In the genomic region with DNA sequence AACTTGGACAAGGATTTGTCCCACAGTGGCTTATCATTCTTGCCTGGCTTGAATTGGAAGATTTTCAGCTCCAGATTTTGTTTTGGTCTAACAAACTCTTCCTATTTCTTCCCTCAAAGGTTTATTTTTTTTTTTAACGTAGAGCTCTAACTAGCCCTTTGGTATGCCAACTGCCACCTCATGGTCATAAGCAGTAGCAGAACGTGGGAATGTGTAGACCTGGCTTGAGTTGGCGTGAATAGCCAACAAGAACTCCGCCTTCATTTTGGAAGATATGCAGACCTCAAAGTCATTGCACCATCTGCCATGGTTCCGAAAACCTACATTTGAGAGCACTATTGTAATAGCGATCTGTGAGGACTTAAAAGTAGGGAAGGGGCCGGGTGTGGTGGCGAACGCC, we compare ENCODE assay signal across 8 mouse cellular contexts. TPM values are rescaled to one million over a fixed set of nuclear protein-coding genes. Genes with fewer than 3 reads are reported as not detected.
DNase-seq lines count a peak whose midpoint lies in the region; ATAC-seq and TF ChIP-seq lines count a peak whose summit lies in the region.

No protein-coding gene starts in this region.

- H3K27me3 ChIP-seq in intestine, embryonic 14.5 days (replicated peaks; ENCODE audit: control insufficient read depth, insufficient read depth, low read length) = no peaks in the 10 kb centered on the region
- no peaks in the 10 kb centered on the region for H3K27me3 ChIP-seq in neural tube, embryonic 12.5 days (replicated peaks)

- 61% methylated on average over 9 of the region's 9 CpGs for WGBS in intestine, embryonic 14.5 days
- WGBS in neural tube, embryonic 12.5 days = 60% methylated on average over 9 of the region's 9 CpGs

- ATAC-seq in intestine, embryonic 14.5 days (replicated peaks; ENCODE audit: low FRiP score, low TSS enrichment, low read depth) = no peak
- no peak for ATAC-seq in neural tube, embryonic 12.5 days (ENCODE audit: low FRiP score, low read depth)
- no peak for ATAC-seq in monocyte, adult 5-6 weeks (replicated peaks; ENCODE audit: insufficient number of reproducible peaks, low FRiP score, low TSS enrichment, poor library complexity, severe bottlenecking)

- H3K27ac ChIP-seq in layer of hippocampus, adult 2 months = no peak overlapping the region
- H3K27ac ChIP-seq in intestine, embryonic 14.5 days (ENCODE audit: low read depth) = no peak overlapping the region
- no peak overlapping the region for H3K27ac ChIP-seq in neural tube, embryonic 12.5 days

- no peak for TF ChIP-seq POLR2A in brain, embryonic 14.5 days (IDR thresholded peaks at IDR 0.05; ENCODE audit: borderline replicate concordance, extremely low read depth, insufficient read depth, insufficient read length, poor library complexity, severe bottlenecking)

- H3K4me3 ChIP-seq in layer of hippocampus, adult 2 months = peak overlapping the region; percentile 97
- peak overlapping the region; percentile 96 for H3K4me3 ChIP-seq in intestine, embryonic 14.5 days (ENCODE audit: low read depth, low read length)
- H3K4me3 ChIP-seq in neural tube, embryonic 12.5 days = peak overlapping the region; percentile 86

- TF ChIP-seq CTCF in layer of hippocampus, adult 2 months (conservative IDR thresholded peaks at IDR 0.05) = no peak
- no peak for TF ChIP-seq CTCF in brain, embryonic 14.5 days (IDR thresholded peaks at IDR 0.05; ENCODE audit: borderline replicate concordance, extremely low read depth, insufficient read depth, insufficient read length)

- H3K36me3 ChIP-seq in intestine, embryonic 14.5 days (ENCODE audit: control insufficient read depth, insufficient read depth, low read length) = peaks cover 27% of the 10 kb centered on the region
- peaks cover 25% of the 10 kb centered on the region for H3K36me3 ChIP-seq in neural tube, embryonic 12.5 days

- H3K4me2 ChIP-seq in intestine, embryonic 14.5 days (ENCODE audit: low read length) = peak overlapping the region; percentile 65
- H3K4me2 ChIP-seq in neural tube, embryonic 12.5 days (replicated peaks) = peak overlapping the region; percentile 95

- H3K9me3 ChIP-seq in intestine, embryonic 14.5 days (ENCODE audit: control insufficient read depth, low read length) = no peaks in the 10 kb centered on the region
- no peaks in the 10 kb centered on the region for H3K9me3 ChIP-seq in neural tube, embryonic 12.5 days

- peak overlapping the region; percentile 96; the same call in 1 of the 2 replicates for H3K9ac ChIP-seq in intestine, embryonic 14.5 days (ENCODE audit: low read length)
- no peak overlapping the region; the same call in 1 of the 2 replicates for H3K9ac ChIP-seq in neural tube, embryonic 12.5 days

- peaks cover 14% of the 10 kb centered on the region; the same call in 1 of the 2 replicates for H3K4me1 ChIP-seq in intestine, embryonic 14.5 days (replicated peaks; ENCODE audit: control insufficient read depth, insufficient read depth, low read length)
- peaks cover 17% of the 10 kb centered on the region for H3K4me1 ChIP-seq in neural tube, embryonic 12.5 days

- no peak for DNase-seq in layer of hippocampus, adult 2 months (ENCODE audit: low spot score in 2 of 2)
- DNase-seq in layer of hippocampus, postnatal 10 days (ENCODE audit: low spot score in 2 of 2) = no peak
- DNase-seq in brain, embryonic 14.5 days (ENCODE audit: low read depth) = peak; percentile 5
- no peak for DNase-seq in intestine, embryonic 14.5 days (ENCODE audit: low spot score)
- no peak for DNase-seq in natural killer cell, adult 2 months (ENCODE audit: low spot score in 2 of 2)
- no peak for DNase-seq in adrenal gland, postnatal 25 days

RNA-seq across cellular contexts. Expression of gene Man1b1, which starts 0.7 kb away (rescaled TPM):
- total RNA-seq in layer of hippocampus, adult 2 months (2021) = 10 to 100 TPM; 56.4 to 58.0 TPM
- total RNA-seq in layer of hippocampus, postnatal 10 days (2021) = 10 to 100 TPM; 51.3 to 59.8 TPM
- 22.5 and 37.0 TPM in 2 replicates for polyA plus RNA-seq in brain, embryonic 14.5 days (2012; rRNA removed)
- polyA plus RNA-seq in intestine, embryonic 14.5 days (2014; fragmentation: Nextera tagmentation; extraction: Ambion mirVana) = 66.3 and 73.3 TPM in 2 replicates
- polyA plus RNA-seq in neural tube, embryonic 12.5 days (2016; fragmentation: Nextera tagmentation; extraction: Ambion mirVana) = 70.3 and 71.7 TPM in 2 replicates
- 53.6 and 57.9 TPM in 2 replicates for total RNA-seq in adrenal gland, postnatal 25 days (2021)
- 31.6 to 66.4 TPM (median 33.3 TPM) in 3 replicates for total RNA-seq in monocyte, adult 5-6 weeks (2017)

RNA-seq across cellular contexts. Expression of gene Grin1, which starts 12.5 kb away (rescaled TPM):
- 100 to 1,000 TPM; 443 to 449 TPM for total RNA-seq in layer of hippocampus, adult 2 months (2021)
- 100 to 1,000 TPM; 345 to 348 TPM for total RNA-seq in layer of hippocampus, postnatal 10 days (2021)
- polyA plus RNA-seq in brain, embryonic 14.5 days (2012; rRNA removed) = 24.4 and 47.2 TPM in 2 replicates
- 2.1 and 2.4 TPM in 2 replicates for polyA plus RNA-seq in intestine, embryonic 14.5 days (2014; fragmentation: Nextera tagmentation; extraction: Ambion mirVana)
- 8.1 and 11.3 TPM in 2 replicates for polyA plus RNA-seq in neural tube, embryonic 12.5 days (2016; fragmentation: Nextera tagmentation; extraction: Ambion mirVana)
- total RNA-seq in adrenal gland, postnatal 25 days (2021) = 9.0 and 12.6 TPM in 2 replicates
- 0.49 TPM in 1 of 3 replicates, not detected in the others for total RNA-seq in monocyte, adult 5-6 weeks (2017)

RNA-seq across cellular contexts. Expression of gene Dpp7, which starts 24.7 kb away (rescaled TPM):
- total RNA-seq in layer of hippocampus, adult 2 months (2021) = 10 to 100 TPM; 32.1 to 36.2 TPM
- total RNA-seq in layer of hippocampus, postnatal 10 days (2021) = 10 to 100 TPM; 21.2 to 28.0 TPM
- 35.3 and 57.1 TPM in 2 replicates for polyA plus RNA-seq in brain, embryonic 14.5 days (2012; rRNA removed)
- polyA plus RNA-seq in intestine, embryonic 14.5 days (2014; fragmentation: Nextera tagmentation; extraction: Ambion mirVana) = 24.1 and 26.5 TPM in 2 replicates
- 21.2 and 24.5 TPM in 2 replicates for polyA plus RNA-seq in neural tube, embryonic 12.5 days (2016; fragmentation: Nextera tagmentation; extraction: Ambion mirVana)
- 24.6 and 31.8 TPM in 2 replicates for total RNA-seq in adrenal gland, postnatal 25 days (2021)
- 24.8 to 101 TPM (median 57.4 TPM) in 3 replicates for total RNA-seq in monocyte, adult 5-6 weeks (2017)

RNA-seq across cellular contexts. Expression of gene Uap1l1, which starts 34.0 kb away (rescaled TPM):
- 10 to 100 TPM; 14.6 to 19.8 TPM for total RNA-seq in layer of hippocampus, adult 2 months (2021)
- 10 to 100 TPM; 11.2 to 11.5 TPM for total RNA-seq in layer of hippocampus, postnatal 10 days (2021)
- 2.4 TPM in 2 replicates for polyA plus RNA-seq in brain, embryonic 14.5 days (2012; rRNA removed)
- 36.3 and 46.0 TPM in 2 replicates for polyA plus RNA-seq in intestine, embryonic 14.5 days (2014; fragmentation: Nextera tagmentation; extraction: Ambion mirVana)
- 5.6 and 7.2 TPM in 2 replicates for polyA plus RNA-seq in neural tube, embryonic 12.5 days (2016; fragmentation: Nextera tagmentation; extraction: Ambion mirVana)
- 10.7 and 18.8 TPM in 2 replicates for total RNA-seq in adrenal gland, postnatal 25 days (2021)
- 6.6 to 19.5 TPM (median 12.9 TPM) in 3 replicates for total RNA-seq in monocyte, adult 5-6 weeks (2017)

RNA-seq across cellular contexts. Expression of gene Sapcd2, which starts 40.7 kb away (rescaled TPM):
- 1 to 10 TPM; 3.0 to 4.0 TPM for total RNA-seq in layer of hippocampus, adult 2 months (2021)
- 10 to 100 TPM; 16.0 to 18.3 TPM for total RNA-seq in layer of hippocampus, postnatal 10 days (2021)
- polyA plus RNA-seq in brain, embryonic 14.5 days (2012; rRNA removed) = 20.1 and 48.8 TPM in 2 replicates
- 43.2 and 47.4 TPM in 2 replicates for polyA plus RNA-seq in intestine, embryonic 14.5 days (2014; fragmentation: Nextera tagmentation; extraction: Ambion mirVana)
- 38.1 and 39.5 TPM in 2 replicates for polyA plus RNA-seq in neural tube, embryonic 12.5 days (2016; fragmentation: Nextera tagmentation; extraction: Ambion mirVana)
- total RNA-seq in adrenal gland, postnatal 25 days (2021) = 1.6 and 2.1 TPM in 2 replicates
- 4.3 TPM in 1 of 3 replicates, not detected in the others for total RNA-seq in monocyte, adult 5-6 weeks (2017)

Comparison
In these comparisons a context has a peak if more than half of its experiments do, and no peak if none do; other contexts are left out.
1. RNA of gene Grin1, which starts 12.5 kb away (total RNA-seq): 443 to 449 TPM in layer of hippocampus, adult 2 months and 345 to 348 TPM in layer of hippocampus, postnatal 10 days; 9.0 to 12.6 TPM in adrenal gland, postnatal 25 days and 0.49 TPM in monocyte, adult 5-6 weeks; every median in the first group is over 10 times any median in the second.
2. Peak in every context shown above with its lines, with median percentiles within 50 percentile points of each other: H3K4me3 ChIP-seq.